Mouse (Mus musculus) spleen, adult 2 months (tissue): ENCODE results near the gene Tef. TPM values are rescaled to one million over a fixed set of nuclear protein-coding genes. Genes with fewer than 3 reads are reported as not detected.

Experiments
- DNase-seq, 2 experiments: peaks; one replicate each; pipeline versions ENCODE4 v3.0.0 to v3.0.0-alpha.2; 2012 to 2021; ENCODE audit warnings: low spot score in 2 of 2, low read depth in 1 of 2
- H3K27ac ChIP-seq: fragments of 200-500 bp; 2 replicates; pipeline ENCODE4 v1.5.1; 2012; ENCODE audit warnings: low read length, inconsistent platforms; ENCODE audit not compliant: insufficient read depth
- H3K27me3 ChIP-seq: fragments of 200-500 bp; 2 replicates; pipeline ENCODE4 v1.6.1; 2012; ENCODE audit warnings: mild to moderate bottlenecking, moderate library complexity, low read length, inconsistent platforms; ENCODE audit not compliant: control insufficient read depth, insufficient read depth
- H3K36me3 ChIP-seq: fragments of 200-500 bp; 2 replicates; pipeline ENCODE4 v1.6.1; 2012; ENCODE audit warnings: mild to moderate bottlenecking, low read length, inconsistent platforms; ENCODE audit not compliant: control insufficient read depth, insufficient read depth
- H3K4me1 ChIP-seq: fragments of 200-500 bp; 2 replicates; pipeline ENCODE4 v1.6.1; 2011; ENCODE audit warnings: inconsistent platforms; ENCODE audit not compliant: control insufficient read depth, insufficient read depth, insufficient read length
- H3K4me3 ChIP-seq: fragments of 200-500 bp; 2 replicates; pipeline ENCODE4 v1.5.1; 2011; ENCODE audit warnings: mild to moderate bottlenecking, inconsistent platforms; ENCODE audit not compliant: insufficient read depth, insufficient read length; ENCODE audit errors: extremely low read depth
- CTCF ChIP-seq: fragments of 200-500 bp; IDR thresholded peaks from 2 replicates; pipeline ENCODE4 v1.5.1; 2011; ENCODE audit warnings: mild to moderate bottlenecking, inconsistent platforms; ENCODE audit not compliant: insufficient read depth, insufficient read length, insufficient replicate concordance; ENCODE audit errors: extremely low read depth
- POLR2A ChIP-seq: fragments of 200-500 bp; IDR thresholded peaks from 2 replicates; pipeline ENCODE4 v1.6.1; 2011; ENCODE audit warnings: low read depth, low read length, inconsistent platforms
- WGBS: fragments of 180-500 bp; shearing (Covaris S2); methylation state at CpG from one replicate; pipeline ENCODE4 v1.1.7; 2018; 5-methylcytosine and 5-hydroxymethylcytosine counted together
- polyA plus RNA-seq: library from polyadenylated mRNA; depleted of rRNA; stranded (reverse); fragments of >200 nt; gene quantifications from 2 replicates; pipeline ENCODE4 v1.2.3, GENCODE M21; 2012

The Tef gene
- polyA plus RNA-seq, 1 experiment, result 21.9 TPM

DNA sequence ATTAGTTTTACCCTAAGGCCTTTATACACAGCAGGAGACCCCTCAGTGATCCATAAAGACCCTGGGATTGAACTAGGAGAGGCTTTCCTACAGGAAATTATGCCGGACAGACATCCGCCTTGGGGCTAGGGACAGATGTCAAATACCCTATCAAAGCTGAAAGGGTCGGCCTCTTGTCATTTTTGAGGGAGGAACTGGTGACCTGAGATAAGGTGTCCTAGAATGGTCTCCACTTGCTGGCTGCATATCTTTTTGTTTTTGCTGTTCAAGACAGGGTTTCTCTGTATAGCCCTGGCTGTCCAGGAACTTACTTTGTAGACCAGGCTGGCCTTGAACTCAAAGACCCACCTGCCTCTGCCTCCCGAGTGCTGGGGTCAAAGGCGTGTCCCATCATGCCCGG is 37.6 kb upstream of the Tef start:
- 90% methylated on average over 6 of the region's 6 CpGs for WGBS
- Histone ChIP-seq H3K4me3 (no peak overlapping the region), H3K4me1 (no peaks in the 10 kb centered on the region), H3K36me3 (peaks cover 3% of the 10 kb centered on the region), H3K27me3 (no peaks in the 10 kb centered on the region), H3K27ac (no peak overlapping the region)
- DNase-seq, result no peak
- TF ChIP-seq POLR2A, result no peak
- TF ChIP-seq CTCF, result no peak

DNA sequence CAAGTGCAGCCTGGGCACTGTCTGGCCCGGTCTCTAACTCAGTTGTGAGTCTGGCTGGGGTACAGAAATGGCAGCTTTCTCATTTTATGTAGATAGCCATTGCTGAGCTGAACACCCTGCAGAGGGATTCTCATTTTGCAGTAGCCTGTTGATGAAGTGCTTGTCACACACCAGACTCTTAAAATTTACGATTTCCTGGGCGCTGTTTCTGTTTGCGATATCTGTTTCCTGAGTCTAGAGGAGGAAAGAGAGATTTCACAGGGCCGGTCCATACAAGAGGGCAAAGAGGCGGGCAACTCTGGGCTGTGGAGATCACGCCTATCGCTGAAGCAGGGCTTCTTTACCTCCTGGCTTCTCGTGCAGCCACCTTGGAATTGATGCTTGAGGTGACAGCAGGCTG is 36.6 kb upstream of the Tef start:
- WGBS, result 59% methylated on average over 9 of the region's 9 CpGs
- no peak overlapping the region for H3K27ac ChIP-seq
- no peak for TF ChIP-seq POLR2A
- no peak for TF ChIP-seq CTCF
- H3K4me3 ChIP-seq, result no peak overlapping the region
- H3K36me3 ChIP-seq, result peaks cover 6% of the 10 kb centered on the region
- no peak for DNase-seq
- no peaks in the 10 kb centered on the region for H3K4me1 ChIP-seq
- H3K27me3 ChIP-seq, result no peaks in the 10 kb centered on the region

DNA sequence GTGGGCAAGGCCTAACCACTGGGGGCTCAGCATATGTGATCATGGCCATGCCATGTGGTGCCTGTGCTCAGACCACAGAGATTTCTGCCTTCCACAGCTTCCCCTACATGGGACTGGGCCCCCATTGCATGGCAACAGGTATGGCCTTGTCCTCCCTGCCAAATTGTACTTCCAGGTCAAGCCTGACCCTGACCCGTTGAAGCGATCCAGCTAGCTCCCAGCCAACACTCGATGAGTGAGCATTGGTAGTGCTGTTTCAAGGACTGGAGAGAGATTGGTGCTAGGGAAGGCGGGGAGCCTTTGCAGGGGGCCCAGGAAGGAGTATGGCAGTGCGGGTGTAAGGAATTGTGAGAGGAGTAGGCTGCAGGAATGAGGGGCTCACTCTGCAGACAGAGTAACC is 35.8 kb upstream of the Tef start:
- Histone ChIP-seq H3K27ac (no peak overlapping the region), H3K4me3 (no peak overlapping the region), H3K27me3 (no peaks in the 10 kb centered on the region), H3K4me1 (no peaks in the 10 kb centered on the region), H3K36me3 (peaks cover 6% of the 10 kb centered on the region)
- WGBS, result 90% methylated on average over 5 of the region's 5 CpGs
- TF ChIP-seq CTCF, result no peak
- no peak for TF ChIP-seq POLR2A
- DNase-seq, result no peak

DNA sequence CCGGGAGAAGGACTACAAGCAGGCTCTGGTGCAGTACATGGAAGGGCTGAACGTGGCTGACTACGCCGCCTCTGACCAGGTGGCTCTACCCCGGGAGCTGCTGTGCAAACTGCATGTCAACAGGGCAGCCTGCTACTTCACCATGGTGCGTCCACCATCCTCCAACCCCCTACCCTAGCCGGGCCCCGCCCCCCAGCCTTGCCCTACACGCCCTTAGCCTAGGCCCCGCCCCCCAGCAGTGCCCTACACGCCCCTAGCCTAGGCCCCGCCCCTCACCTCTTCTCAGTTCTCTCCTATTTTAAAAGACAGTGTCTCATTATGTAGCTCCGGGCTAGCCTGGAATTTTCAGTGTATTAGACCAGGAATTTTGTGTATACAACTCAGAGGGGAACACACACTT is 33.2 kb upstream of the Tef start:
- no peak for DNase-seq
- WGBS, result 84% methylated on average over 13 of the region's 13 CpGs
- TF ChIP-seq CTCF (no peak), POLR2A (no peak)
- no peak overlapping the region for H3K27ac ChIP-seq
- H3K36me3 ChIP-seq, result peaks cover 14% of the 10 kb centered on the region
- no peaks in the 10 kb centered on the region for H3K4me1 ChIP-seq
- H3K4me3 ChIP-seq, result no peak overlapping the region
- no peaks in the 10 kb centered on the region for H3K27me3 ChIP-seq

DNA sequence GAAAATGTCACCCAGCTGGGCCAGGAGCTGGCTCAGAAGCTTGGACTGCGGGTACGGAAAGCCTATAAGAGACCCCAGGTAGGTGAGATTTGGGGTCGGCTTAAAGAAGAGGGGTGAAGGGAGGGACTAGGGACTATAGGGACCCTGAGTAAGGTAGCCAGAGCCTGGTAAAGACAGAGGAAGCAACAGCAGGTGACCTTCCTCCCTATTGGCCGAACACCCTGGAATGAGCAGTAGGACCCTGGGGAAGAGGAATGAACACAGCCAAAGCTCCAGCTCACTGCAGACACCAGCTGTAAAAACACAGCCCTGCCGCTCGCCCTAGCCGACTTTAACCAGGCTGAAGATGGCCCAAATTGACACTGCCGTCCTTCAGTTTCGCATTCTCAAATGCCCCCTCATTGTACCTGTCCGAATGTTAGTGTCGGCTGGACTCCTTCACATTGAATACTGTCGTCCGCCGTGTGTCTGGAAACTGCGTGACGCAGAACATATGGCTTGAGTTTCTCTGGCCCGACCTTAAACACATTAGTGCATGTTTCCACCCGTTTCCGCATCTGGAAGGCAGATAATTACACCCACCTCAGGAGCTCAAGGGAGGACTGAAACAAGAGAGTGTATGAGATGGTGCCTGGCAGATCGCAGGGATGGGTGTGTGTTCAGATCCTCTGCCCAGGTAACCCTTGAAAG is 29.6 kb upstream of the Tef start:
- H3K36me3 ChIP-seq, result peaks cover 22% of the 10 kb centered on the region
- H3K27me3 ChIP-seq, result no peaks in the 10 kb centered on the region
- DNase-seq, result no peak
- H3K4me3 ChIP-seq, result no peak overlapping the region
- 95% methylated on average over 20 of the region's 20 CpGs for WGBS
- TF ChIP-seq CTCF (no peak), POLR2A (no peak)
- H3K27ac ChIP-seq, result no peak overlapping the region
- no peaks in the 10 kb centered on the region for H3K4me1 ChIP-seq

DNA sequence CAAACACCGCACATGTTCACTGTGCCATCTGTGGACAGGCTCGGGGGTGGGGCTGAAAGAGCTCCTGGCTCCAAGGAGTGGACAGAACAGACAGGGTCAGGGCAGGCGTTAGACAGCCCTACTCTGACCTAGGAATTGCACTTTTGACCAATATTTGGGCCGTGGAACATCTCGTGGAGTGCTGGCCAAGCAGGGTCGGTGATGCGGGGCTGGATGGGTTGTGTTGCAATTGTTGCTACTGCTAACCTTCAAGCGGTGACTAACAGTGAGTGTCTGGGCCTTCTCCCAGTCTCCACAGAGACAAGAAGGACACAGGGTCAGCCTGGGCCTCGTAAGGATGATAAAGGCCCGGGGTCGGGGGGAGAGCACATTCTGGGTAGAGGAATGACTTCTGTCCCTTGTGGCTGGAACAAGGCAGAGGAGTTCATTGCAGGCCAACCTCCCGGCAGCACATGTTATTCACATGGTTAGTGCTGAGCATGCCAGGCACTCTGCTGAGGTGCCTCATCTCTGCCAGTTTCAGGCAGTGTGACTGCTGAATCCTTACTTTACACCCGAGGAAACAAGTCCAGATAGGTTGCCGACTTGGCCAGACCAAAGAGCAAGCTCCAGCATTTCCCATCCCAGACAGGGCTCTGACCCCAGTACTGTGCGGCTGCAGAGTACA is 27.6 kb upstream of the Tef start:
- WGBS, result 92% methylated on average over 15 of the region's 15 CpGs
- TF ChIP-seq POLR2A (no peak), CTCF (no peak)
- no peak for DNase-seq
- H3K27me3 ChIP-seq, result no peaks in the 10 kb centered on the region
- no peak overlapping the region for H3K27ac ChIP-seq
- no peaks in the 10 kb centered on the region for H3K4me1 ChIP-seq
- peaks cover 33% of the 10 kb centered on the region for H3K36me3 ChIP-seq
- no peak overlapping the region for H3K4me3 ChIP-seq

DNA sequence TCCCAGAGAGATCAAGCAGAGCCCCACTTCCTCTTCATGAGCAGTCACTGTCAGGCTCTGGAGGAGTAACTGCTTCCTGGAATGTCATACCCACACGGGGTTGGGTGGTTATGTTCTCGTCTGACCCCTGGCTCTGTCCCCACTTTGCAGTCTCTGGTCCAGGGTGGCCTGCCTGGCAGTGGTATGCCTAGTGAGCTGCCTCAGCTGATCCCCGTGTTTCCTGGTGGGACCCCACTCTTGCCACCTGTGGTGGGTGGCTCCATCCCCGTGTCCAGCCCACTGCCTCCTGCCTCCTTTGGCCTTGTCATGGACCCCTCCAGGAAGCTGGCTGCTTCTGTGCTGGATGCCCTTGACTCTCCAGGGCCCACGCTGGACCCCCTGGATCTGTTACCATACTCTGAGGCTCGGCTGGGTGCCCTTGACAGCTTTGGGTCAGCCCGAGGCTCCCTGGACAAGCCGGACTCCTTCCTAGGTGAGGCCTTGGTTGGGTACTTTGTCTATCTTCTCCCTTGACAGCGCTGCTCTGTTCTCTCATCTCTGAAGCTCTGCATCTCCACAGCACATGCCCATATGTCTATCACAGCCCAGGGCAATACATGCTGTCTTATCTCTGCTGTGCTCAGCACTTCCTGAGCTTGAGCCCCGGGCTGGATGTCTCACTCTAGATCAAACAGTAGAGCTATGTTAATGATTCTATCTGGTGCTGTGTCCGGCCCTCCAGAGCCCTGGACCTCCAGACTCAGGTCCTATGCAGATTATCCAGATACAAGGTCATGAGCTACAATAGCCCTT is 25.4 kb upstream of the Tef start:
- H3K4me3 ChIP-seq, result no peak overlapping the region
- TF ChIP-seq POLR2A (no peak), CTCF (no peak)
- no peak for DNase-seq
- no peak overlapping the region for H3K27ac ChIP-seq
- no peaks in the 10 kb centered on the region for H3K27me3 ChIP-seq
- H3K4me1 ChIP-seq, result no peaks in the 10 kb centered on the region
- WGBS, result 78% methylated on average over 11 of the region's 11 CpGs
- H3K36me3 ChIP-seq, result peaks cover 36% of the 10 kb centered on the region
